Mouse (Mus musculus): ENCODE results near the gene Ache.

Ache gene

GRCm38 (mm10) chr5:137333512-137334174 lies 46.3 kb downstream of the Ache start, which contains the start of gene Slc12a9:
Gene Slc12a9 (minus strand): TSS chr5:137333597.
- DNase-seq (ENCODE audit: low read depth, low spot score), result peak; percentile 82

- DNase-seq (ENCODE audit: low read depth, low spot score), result no peak
These were observed 47.0 kb downstream of the Ache start for GRCm38 (mm10) chr5:137334317-137334716.

- no peak for DNase-seq (ENCODE audit: low read depth, low spot score)
These were observed 47.7 kb downstream of the Ache start for GRCm38 (mm10) chr5:137335066-137335465.

GRCm38 (mm10) chr5:137337190-137337589 lies 49.9 kb downstream of the Ache start:
- no peak for DNase-seq (ENCODE audit: low read depth, low spot score)

GRCm38 (mm10) chr5:137338256-137338655 lies 50.9 kb downstream of the Ache start:
- peak; percentile 88 for DNase-seq (ENCODE audit: low read depth, low spot score)

GRCm38 (mm10) chr5:137338663-137339289 lies 51.5 kb downstream of the Ache start:
- DNase-seq (ENCODE audit: low read depth, low spot score), result no peak

GRCm38 (mm10) chr5:137339290-137339979 lies 52.1 kb downstream of the Ache start:
- no peak for DNase-seq (ENCODE audit: low read depth, low spot score)

GRCm38 (mm10) chr5:137340222-137340621 lies 52.9 kb downstream of the Ache start:
- DNase-seq (ENCODE audit: low read depth, low spot score), result no peak

- no peak for DNase-seq (ENCODE audit: low read depth, low spot score)
These were observed 55.2 kb downstream of the Ache start for GRCm38 (mm10) chr5:137342407-137343012.

GRCm38 (mm10) chr5:137343412-137343811 lies 56.1 kb downstream of the Ache start:
- no peak for DNase-seq (ENCODE audit: low read depth, low spot score)

GRCm38 (mm10) chr5:137343869-137344268 lies 56.5 kb downstream of the Ache start:
- DNase-seq (ENCODE audit: low read depth, low spot score), result no peak
